Mouse (Mus musculus) bone marrow macrophage, adult 2 months (primary cell): ENCODE data around the gene Fbxw4.

Source experiments
- CTCF ChIP-seq: IDR thresholded peaks from 2 replicates; pipeline ENCODE4 v1.5.1; 2012; ENCODE audit warnings: low read depth, mild to moderate bottlenecking, low read length, moderate library complexity
- POLR2A ChIP-seq: IDR thresholded peaks from 2 replicates; pipeline ENCODE4 v1.6.1; 2012; ENCODE audit warnings: mild to moderate bottlenecking, low read depth, low read length, borderline replicate concordance

DNA sequence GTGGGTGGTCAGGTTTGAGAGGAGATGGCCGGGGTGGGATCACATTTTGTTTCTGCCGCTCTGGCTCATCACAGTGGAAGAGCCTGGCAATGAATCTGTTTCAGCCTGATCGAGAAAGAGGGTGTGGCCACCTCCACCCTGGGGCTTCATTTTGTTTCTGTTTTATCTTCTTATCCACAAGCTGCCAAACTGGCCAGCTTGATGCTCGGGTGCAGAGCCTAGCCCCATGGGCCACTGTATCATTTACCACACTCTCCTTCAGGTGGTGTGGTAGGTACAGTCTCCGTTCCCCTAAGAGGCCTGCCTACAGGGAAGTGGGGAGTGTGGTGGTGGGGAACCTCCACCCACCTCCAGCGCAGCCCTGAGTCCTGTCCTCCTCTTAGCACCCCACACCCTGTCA lies 87.1 kb downstream of the Fbxw4 start:
- no peak for TF ChIP-seq CTCF
- TF ChIP-seq POLR2A = no peak
